14 mouse cellular contexts compared by ENCODE assay signal in the genomic region with DNA sequence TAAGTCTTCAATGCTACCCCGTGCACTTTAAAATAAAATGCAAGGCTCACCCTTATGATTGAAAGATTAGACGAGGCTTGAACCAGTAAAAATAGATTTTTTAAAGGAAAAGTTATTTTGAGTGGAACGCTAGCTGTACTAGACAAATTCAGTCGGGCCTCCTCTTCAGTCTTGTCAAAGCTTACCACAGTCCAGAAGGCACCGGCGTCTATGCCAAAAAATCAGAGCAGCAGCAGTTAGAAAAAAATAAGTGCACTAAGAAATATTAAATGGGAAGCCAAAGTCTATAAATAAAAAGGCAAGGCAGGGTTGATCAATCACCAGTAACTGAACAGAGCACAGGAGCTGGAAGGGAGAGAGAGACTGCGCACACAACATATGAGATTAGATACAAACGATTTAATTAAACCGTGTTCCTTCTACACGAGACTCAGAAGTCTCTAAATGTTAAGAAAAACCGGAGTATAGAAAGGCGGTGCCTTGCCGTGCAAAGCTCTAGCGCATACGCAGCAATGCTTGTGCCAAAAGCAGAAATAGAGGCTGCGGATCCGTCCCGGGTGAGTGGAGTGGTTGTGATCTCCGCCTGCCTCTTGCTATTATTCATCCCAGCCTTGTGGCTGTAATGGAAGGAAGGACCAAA.
DNase-seq lines count a peak whose midpoint lies in the region; ATAC-seq and TF ChIP-seq lines count a peak whose summit lies in the region.
"Had no signal": no experiment of that assay in that cellular context is flagged by ENCODE, and none has a peak within 500 bp of the region (broad histone marks: within the 10 kb centered on the region; RNA-seq: fewer than 3 reads in every experiment).

No protein-coding gene starts in this region.

- H3K4me1 ChIP-seq in ES-Bruce4 (ENCODE audit: control insufficient read depth, insufficient read depth, low read length), result no peaks in the 10 kb centered on the region
- no peaks in the 10 kb centered on the region for H3K4me1 ChIP-seq in midbrain, embryonic 11.5 days (ENCODE audit: control insufficient read depth, insufficient read depth, low read length)
- H3K4me1 ChIP-seq: embryonic facial prominence, embryonic 12.5 days; intestine, embryonic 15.5 days; midbrain, embryonic 12.5 days had no signal

- H3K4me2 ChIP-seq in midbrain, embryonic 11.5 days, result no peak overlapping the region
- H3K4me2 ChIP-seq: embryonic facial prominence, embryonic 12.5 days; intestine, embryonic 15.5 days; midbrain, embryonic 12.5 days had no signal

- intact Hi-C loops in left cerebral cortex, postnatal 10 days (cut with DNase I), result no loop called here

- H3K4me3 ChIP-seq in ES-Bruce4 (ENCODE audit: low read depth, low read length), result peak overlapping the region; percentile 49
- no peak overlapping the region for H3K4me3 ChIP-seq in midbrain, embryonic 11.5 days (ENCODE audit: low read depth, low read length)
- H3K4me3 ChIP-seq: embryonic facial prominence, embryonic 12.5 days; intestine, embryonic 15.5 days; midbrain, embryonic 12.5 days had no signal

- no peak for TF ChIP-seq EP300 in ES-Bruce4 (IDR thresholded peaks at IDR 0.05; ENCODE audit: insufficient read depth, low read depth, low read length)

- no peaks in the 10 kb centered on the region for H3K36me3 ChIP-seq in ES-Bruce4 (ENCODE audit: control insufficient read depth, insufficient read depth, low read length, poor library complexity, severe bottlenecking)
- H3K36me3 ChIP-seq in midbrain, embryonic 11.5 days (ENCODE audit: control insufficient read depth, insufficient read depth, low read length), result no peaks in the 10 kb centered on the region
- H3K36me3 ChIP-seq: embryonic facial prominence, embryonic 12.5 days; G1E; intestine, embryonic 15.5 days; midbrain, embryonic 12.5 days had no signal

- 89% methylated on average over 19 of the region's 19 CpGs for WGBS in midbrain, embryonic 11.5 days

- TF ChIP-seq POLR2A in ES-Bruce4 (IDR thresholded peaks at IDR 0.05; ENCODE audit: insufficient read depth, low read length), result no peak

- H3K27me3 ChIP-seq in ES-Bruce4 (ENCODE audit: control insufficient read depth, insufficient read depth, low read length, poor library complexity, severe bottlenecking), result no peaks in the 10 kb centered on the region
- H3K27me3 ChIP-seq in midbrain, embryonic 11.5 days (ENCODE audit: control insufficient read depth, insufficient read depth, low read length), result no peaks in the 10 kb centered on the region
- H3K27me3 ChIP-seq: embryonic facial prominence, embryonic 12.5 days; intestine, embryonic 15.5 days; midbrain, embryonic 12.5 days had no signal

- no peak overlapping the region for H3K27ac ChIP-seq in ES-Bruce4 (ENCODE audit: insufficient read depth, low read length)
- H3K27ac ChIP-seq in midbrain, embryonic 11.5 days (ENCODE audit: low read depth, low read length), result no peak overlapping the region
- H3K27ac ChIP-seq: embryonic facial prominence, embryonic 12.5 days; intestine, embryonic 15.5 days; midbrain, embryonic 12.5 days had no signal

- peak overlapping the region; percentile 55 for H3K9ac ChIP-seq in ES-Bruce4 (ENCODE audit: low read depth, poor library complexity, severe bottlenecking)
- H3K9ac ChIP-seq in midbrain, embryonic 11.5 days (ENCODE audit: low read length), result no peak overlapping the region
- H3K9ac ChIP-seq: embryonic facial prominence, embryonic 12.5 days; intestine, embryonic 15.5 days; midbrain, embryonic 12.5 days had no signal

- DNase-seq in R1 (ENCODE audit: low read depth, low spot score), result peak; percentile 27
- DNase-seq in layer of hippocampus, adult 11-12 months (ENCODE audit: low spot score), result peak; percentile 46
- DNase-seq in left cerebral cortex, postnatal 10 days (ENCODE audit: extremely low spot score in 1 of 2, low spot score in 2 of 2), result peak; percentile 35 to 73
- no peak for DNase-seq in midbrain, embryonic 11.5 days (ENCODE audit: low spot score, missing footprints)
- no peak for DNase-seq in cerebellum, adult 8-10 months
- DNase-seq in thymus, postnatal 10 days (ENCODE audit: low spot score in 2 of 2), result no peak
- DNase-seq: gastrocnemius, postnatal 36 days; lung, adult 2 months had no signal

- H3K9me3 ChIP-seq in ES-Bruce4 (replicated peaks; ENCODE audit: control insufficient read depth, insufficient read depth, low read length, poor library complexity, severe bottlenecking), result no peaks in the 10 kb centered on the region
- no peaks in the 10 kb centered on the region for H3K9me3 ChIP-seq in midbrain, embryonic 11.5 days (ENCODE audit: control insufficient read depth, low read length)
- H3K9me3 ChIP-seq: embryonic facial prominence, embryonic 12.5 days; intestine, embryonic 15.5 days; midbrain, embryonic 12.5 days had no signal

- no peak for TF ChIP-seq CTCF in ES-Bruce4 (IDR thresholded peaks at IDR 0.05; ENCODE audit: low read depth, low read length)

- no peak for ATAC-seq in midbrain, embryonic 11.5 days (ENCODE audit: low FRiP score)
- no peak for ATAC-seq in activated CD4-positive, CD25-positive, alpha-beta regulatory T cell, adult 4 months
- ATAC-seq: intestine, embryonic 15.5 days had no signal

Comparison
In these comparisons a context has a peak if more than half of its experiments do, and no peak if none do; other contexts are left out.
1. DNase-seq: peak in R1 (single experiment), layer of hippocampus, adult 11-12 months (single experiment) and left cerebral cortex, postnatal 10 days (2 of 2); none in midbrain, embryonic 11.5 days (single experiment), cerebellum, adult 8-10 months (single experiment) and thymus, postnatal 10 days (0 of 2).